Mouse (Mus musculus): ENCODE data around the gene Nav2. TPM values are rescaled to one million over a fixed set of nuclear protein-coding genes. Genes with fewer than 3 reads are reported as not detected.

Nav2 gene
- polyA plus RNA-seq, 1 experiment: 38.5 TPM

DNA sequence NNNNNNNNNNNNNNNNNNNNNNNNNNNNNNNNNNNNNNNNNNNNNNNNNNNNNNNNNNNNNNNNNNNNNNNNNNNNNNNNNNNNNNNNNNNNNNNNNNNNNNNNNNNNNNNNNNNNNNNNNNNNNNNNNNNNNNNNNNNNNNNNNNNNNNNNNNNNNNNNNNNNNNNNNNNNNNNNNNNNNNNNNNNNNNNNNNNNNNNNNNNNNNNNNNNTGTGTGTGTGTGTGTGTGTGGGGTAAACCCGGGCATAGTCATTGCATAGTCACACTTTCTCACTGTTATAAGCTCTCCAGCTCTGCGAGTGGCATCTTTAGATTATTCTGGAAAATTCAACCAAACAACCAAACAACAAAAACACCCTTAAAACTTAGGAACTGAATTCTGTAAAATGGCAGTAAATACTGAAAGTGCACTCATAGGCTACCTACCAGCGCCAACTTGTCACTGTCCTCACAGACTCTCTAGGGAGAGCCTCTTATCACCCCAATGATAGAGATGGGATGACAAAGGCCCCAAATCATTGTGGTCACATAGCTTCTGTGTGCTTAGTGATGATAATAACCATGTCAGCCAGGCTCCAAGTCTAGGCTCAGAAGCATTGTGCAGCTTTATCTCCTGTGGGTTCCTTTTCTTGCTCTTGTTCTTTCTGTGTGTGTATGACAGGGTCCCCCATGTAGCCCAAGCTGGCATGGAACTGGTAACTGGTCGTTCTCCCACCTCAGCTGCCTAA, 40.0 kb downstream of the Nav2 start:
- no peaks in the 10 kb centered on the region for H3K4me1 ChIP-seq (ENCODE audit: control insufficient read depth, insufficient read depth, low read length)
- H3K4me3 ChIP-seq (ENCODE audit: insufficient read depth, low read length): no peak overlapping the region
- no peak overlapping the region for H3K27ac ChIP-seq (ENCODE audit: insufficient read depth, low read length)
- TF ChIP-seq POLR2A (IDR thresholded peaks at IDR 0.05; ENCODE audit: extremely low read depth, insufficient read depth, low read length) (no peak), CTCF (IDR thresholded peaks at IDR 0.05; ENCODE audit: extremely low read depth, insufficient read depth, low read length) (no peak)

DNA sequence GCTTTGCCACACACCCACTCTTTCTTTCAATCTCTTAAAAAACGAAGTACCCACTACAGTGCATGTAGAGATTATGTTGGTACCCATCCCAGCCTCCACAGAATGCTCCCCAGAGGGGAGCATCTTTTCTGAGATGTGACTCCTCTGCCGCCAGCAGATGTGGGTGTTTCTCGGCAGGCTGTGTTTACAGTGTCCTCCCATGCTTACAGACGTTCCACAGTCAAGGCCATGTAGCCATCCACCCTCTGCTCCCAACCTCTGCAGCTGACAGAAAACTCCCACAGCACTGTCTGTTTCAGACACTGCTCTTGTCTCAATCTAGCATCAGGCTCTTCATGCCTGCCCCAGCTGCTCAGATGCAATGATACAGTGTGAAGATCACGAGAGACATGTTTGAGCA, 46.0 kb downstream of the Nav2 start:
- TF ChIP-seq POLR2A (IDR thresholded peaks at IDR 0.05; ENCODE audit: extremely low read depth, insufficient read depth, low read length): no peak
- no peak for TF ChIP-seq CTCF (IDR thresholded peaks at IDR 0.05; ENCODE audit: extremely low read depth, insufficient read depth, low read length)
- no peak overlapping the region for H3K27ac ChIP-seq (ENCODE audit: insufficient read depth, low read length)
- H3K4me1 ChIP-seq (ENCODE audit: control insufficient read depth, insufficient read depth, low read length): peaks cover 2% of the 10 kb centered on the region; the same call in 1 of the 2 replicates
- no peak overlapping the region for H3K4me3 ChIP-seq (ENCODE audit: insufficient read depth, low read length)

DNA sequence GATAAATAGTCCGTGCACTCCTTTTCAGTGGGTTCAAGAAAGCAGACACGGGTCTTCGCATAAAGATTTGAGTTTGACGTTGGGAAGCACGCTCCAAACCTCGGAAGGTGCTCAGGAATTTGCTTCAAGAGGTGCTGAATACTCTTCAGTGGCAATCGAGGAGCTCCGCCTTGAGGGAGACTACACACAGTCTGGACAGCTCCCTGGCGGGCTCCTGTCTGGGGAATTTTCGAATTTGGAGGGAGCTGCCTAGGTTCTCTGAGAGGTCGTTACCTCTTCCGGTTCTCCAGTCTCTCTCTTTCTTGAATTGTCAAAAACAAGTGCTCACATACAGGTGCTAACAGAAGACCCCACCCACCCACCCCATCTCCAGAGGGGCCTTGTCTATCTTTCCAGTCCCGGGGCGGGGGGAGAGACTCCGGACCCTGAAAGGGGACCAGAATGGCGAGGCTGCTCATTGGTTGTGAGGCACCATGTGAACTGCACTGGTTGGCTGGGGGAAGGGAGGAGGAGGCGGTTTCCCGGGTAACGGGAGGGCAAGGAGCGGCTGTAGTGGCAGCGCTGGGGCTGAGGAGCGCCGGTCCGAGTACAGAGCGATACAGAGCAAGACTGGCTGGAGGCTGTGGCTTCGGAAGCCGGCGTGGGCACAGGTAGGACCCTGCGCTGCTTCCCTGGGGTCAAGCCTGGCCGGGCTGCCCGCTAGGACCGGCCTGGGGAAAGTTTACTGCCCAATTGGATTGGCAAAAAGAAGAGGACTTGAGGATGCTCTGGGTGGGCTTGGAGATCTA, 50.2 kb downstream of the Nav2 start:
- Histone ChIP-seq H3K4me3 (ENCODE audit: insufficient read depth, low read length) (peak overlapping the region; percentile 70), H3K4me1 (ENCODE audit: control insufficient read depth, insufficient read depth, low read length) (peaks cover 5% of the 10 kb centered on the region), H3K27ac (ENCODE audit: insufficient read depth, low read length) (no peak overlapping the region)
- TF ChIP-seq CTCF (IDR thresholded peaks at IDR 0.05; ENCODE audit: extremely low read depth, insufficient read depth, low read length) (no peak), POLR2A (IDR thresholded peaks at IDR 0.05; ENCODE audit: extremely low read depth, insufficient read depth, low read length) (0 out of 2 replicates have a peak, but pooled peaks have one; percentile 17)

DNA sequence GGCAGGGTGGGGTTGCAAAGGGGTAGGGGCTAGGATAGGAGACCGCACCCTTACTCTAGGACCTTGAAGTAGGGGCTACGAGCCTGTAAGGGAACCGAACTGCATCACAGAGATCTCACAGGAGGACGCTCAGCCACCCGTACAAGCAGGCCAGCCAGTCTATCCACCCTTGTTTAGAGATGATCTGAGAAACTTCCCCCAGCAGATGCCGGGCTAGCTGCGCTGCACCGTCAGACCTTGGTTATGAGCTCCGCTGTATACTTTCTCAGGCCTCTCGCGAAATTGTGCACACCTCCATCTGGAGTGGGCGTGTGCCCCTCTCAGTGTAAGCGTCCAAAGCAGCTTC, 50.8 kb downstream of the Nav2 start:
- no peak overlapping the region for H3K27ac ChIP-seq (ENCODE audit: insufficient read depth, low read length)
- peak overlapping the region; percentile 70 for H3K4me3 ChIP-seq (ENCODE audit: insufficient read depth, low read length)
- peaks cover 5% of the 10 kb centered on the region for H3K4me1 ChIP-seq (ENCODE audit: control insufficient read depth, insufficient read depth, low read length)
- no peak for TF ChIP-seq CTCF (IDR thresholded peaks at IDR 0.05; ENCODE audit: extremely low read depth, insufficient read depth, low read length)
- no peak for TF ChIP-seq POLR2A (IDR thresholded peaks at IDR 0.05; ENCODE audit: extremely low read depth, insufficient read depth, low read length)

DNA sequence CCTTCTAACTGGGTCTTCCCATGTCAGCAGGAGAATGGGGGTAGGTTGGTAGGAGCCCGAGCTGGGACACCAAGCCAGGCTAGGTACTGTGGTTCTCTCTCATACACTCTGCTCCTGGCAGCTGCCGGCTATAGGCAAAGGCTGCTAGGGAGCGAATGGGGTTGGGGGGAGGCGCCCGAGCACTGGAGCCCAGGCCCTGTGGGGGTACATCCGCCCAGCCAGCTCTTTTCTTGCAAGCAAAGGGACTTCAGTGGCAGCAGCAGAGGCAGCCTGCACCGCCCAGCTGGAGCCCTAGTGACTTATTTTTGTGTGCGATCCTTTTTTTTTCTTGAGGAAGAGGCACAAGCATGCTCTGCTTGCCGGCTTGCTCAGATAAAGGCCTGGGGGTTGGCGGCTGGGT, 51.6 kb downstream of the Nav2 start:
- Histone ChIP-seq H3K4me3 (ENCODE audit: insufficient read depth, low read length) (peak overlapping the region; percentile 70), H3K27ac (ENCODE audit: insufficient read depth, low read length) (no peak overlapping the region), H3K4me1 (ENCODE audit: control insufficient read depth, insufficient read depth, low read length) (peaks cover 3% of the 10 kb centered on the region)
- TF ChIP-seq POLR2A (IDR thresholded peaks at IDR 0.05; ENCODE audit: extremely low read depth, insufficient read depth, low read length): no peak

DNA sequence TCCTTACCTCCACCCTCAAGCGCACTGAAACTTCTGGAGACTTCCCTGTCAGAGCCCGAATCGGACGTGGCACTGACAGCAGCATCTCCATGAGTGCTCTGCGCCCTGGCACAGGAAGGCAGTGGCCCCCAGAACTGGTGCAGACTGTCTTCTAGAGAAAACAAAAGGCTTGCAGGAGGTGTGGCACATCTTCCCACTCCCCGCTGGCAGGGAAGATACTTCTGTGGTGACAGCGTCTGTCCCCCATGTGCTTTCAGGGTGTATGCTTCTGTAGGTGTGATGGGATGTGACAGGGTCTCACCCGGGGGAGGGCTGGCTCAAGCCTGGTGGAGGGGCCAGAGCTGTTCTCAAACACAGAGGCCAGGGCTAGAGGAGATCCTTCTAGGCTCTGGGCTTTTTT, 53.0 kb downstream of the Nav2 start:
- Histone ChIP-seq H3K4me1 (ENCODE audit: control insufficient read depth, insufficient read depth, low read length) (peaks cover 3% of the 10 kb centered on the region), H3K4me3 (ENCODE audit: insufficient read depth, low read length) (no peak overlapping the region), H3K27ac (ENCODE audit: insufficient read depth, low read length) (no peak overlapping the region)
- TF ChIP-seq CTCF (IDR thresholded peaks at IDR 0.05; ENCODE audit: extremely low read depth, insufficient read depth, low read length) (no peak), POLR2A (IDR thresholded peaks at IDR 0.05; ENCODE audit: extremely low read depth, insufficient read depth, low read length) (no peak)

DNA sequence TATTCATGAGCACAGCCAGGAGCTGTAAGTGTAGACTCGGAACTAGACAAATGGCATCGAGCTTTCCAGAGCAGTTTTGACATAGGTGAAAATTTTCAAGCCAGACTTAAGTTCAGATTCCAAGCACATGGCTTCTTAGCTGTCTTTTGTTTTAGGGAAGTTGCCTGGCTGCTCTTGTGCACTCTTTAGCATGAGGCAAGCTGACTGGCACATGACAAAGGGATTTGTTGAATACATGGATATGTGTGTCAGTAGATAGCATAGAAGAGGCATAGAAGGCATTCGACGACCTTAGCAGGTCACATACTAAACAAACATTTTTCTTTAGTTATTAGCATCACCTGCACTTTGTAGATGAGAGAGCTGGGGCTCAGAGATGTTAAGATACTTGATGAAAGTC, 53.4 kb downstream of the Nav2 start:
- Histone ChIP-seq H3K4me1 (ENCODE audit: control insufficient read depth, insufficient read depth, low read length) (peaks cover 3% of the 10 kb centered on the region), H3K4me3 (ENCODE audit: insufficient read depth, low read length) (no peak overlapping the region), H3K27ac (ENCODE audit: insufficient read depth, low read length) (no peak overlapping the region)
- TF ChIP-seq CTCF (IDR thresholded peaks at IDR 0.05; ENCODE audit: extremely low read depth, insufficient read depth, low read length) (no peak), POLR2A (IDR thresholded peaks at IDR 0.05; ENCODE audit: extremely low read depth, insufficient read depth, low read length) (no peak)

DNA sequence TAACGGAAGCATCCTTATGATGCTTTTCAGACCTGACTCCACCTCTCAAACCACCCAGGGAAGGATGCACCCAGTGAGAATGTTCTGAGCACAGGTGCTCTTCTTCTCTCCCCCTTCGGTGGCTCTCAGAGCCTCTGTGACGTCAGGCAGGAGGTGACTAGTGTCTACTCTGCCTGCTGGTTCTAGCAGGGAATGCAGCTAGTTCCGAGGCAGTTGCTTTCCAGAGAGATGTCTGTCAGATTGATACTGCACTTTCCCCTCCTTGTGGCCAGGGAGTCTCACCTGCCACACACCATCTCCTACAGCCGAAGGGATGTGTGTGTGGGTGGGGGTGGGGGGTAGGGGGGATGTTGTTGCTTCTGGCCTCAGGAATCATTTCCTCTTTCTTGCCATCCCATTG, 54.6 kb downstream of the Nav2 start:
- Histone ChIP-seq H3K4me1 (ENCODE audit: control insufficient read depth, insufficient read depth, low read length) (peaks cover 3% of the 10 kb centered on the region), H3K4me3 (ENCODE audit: insufficient read depth, low read length) (no peak overlapping the region), H3K27ac (ENCODE audit: insufficient read depth, low read length) (no peak overlapping the region)
- TF ChIP-seq POLR2A (IDR thresholded peaks at IDR 0.05; ENCODE audit: extremely low read depth, insufficient read depth, low read length) (no peak), CTCF (IDR thresholded peaks at IDR 0.05; ENCODE audit: extremely low read depth, insufficient read depth, low read length) (no peak; the same call in 1 of the 2 replicates)

DNA sequence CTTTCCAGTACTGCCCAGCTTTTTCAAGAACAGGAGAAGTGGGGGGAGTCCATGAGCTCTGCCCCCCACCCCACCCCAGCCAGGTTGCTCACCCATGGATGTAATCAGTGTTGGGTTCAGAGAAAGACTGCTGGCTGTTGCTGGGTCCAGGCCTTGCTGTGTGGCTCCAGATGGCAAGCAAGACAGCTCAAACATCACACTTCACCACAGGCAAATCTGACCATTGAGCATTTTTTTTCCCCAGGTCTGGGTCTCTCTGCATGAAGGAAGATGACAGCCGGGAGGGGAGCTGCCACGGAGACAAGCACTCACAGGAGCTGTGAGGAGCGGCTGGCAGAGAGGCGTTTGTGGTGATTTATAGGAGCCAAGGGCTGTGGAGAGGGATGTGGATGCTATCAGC, 55.0 kb downstream of the Nav2 start:
- no peak overlapping the region for H3K4me3 ChIP-seq (ENCODE audit: insufficient read depth, low read length)
- H3K27ac ChIP-seq (ENCODE audit: insufficient read depth, low read length): no peak overlapping the region
- peaks cover 3% of the 10 kb centered on the region; the same call in 1 of the 2 replicates for H3K4me1 ChIP-seq (ENCODE audit: control insufficient read depth, insufficient read depth, low read length)
- TF ChIP-seq CTCF (IDR thresholded peaks at IDR 0.05; ENCODE audit: extremely low read depth, insufficient read depth, low read length) (no peak), POLR2A (IDR thresholded peaks at IDR 0.05; ENCODE audit: extremely low read depth, insufficient read depth, low read length) (no peak)

All from cortical plate, adult 2 months (tissue).